Mouse (Mus musculus) gastrocnemius, adult 8-10 months (tissue): ENCODE results near the gene Dock7. TPM values are rescaled to one million over a fixed set of nuclear protein-coding genes. Genes with fewer than 3 reads are reported as not detected.

Experiments used
- DNase-seq, 2 experiments: peaks; one replicate each; pipeline ENCODE4 v3.0.0; 2022; ENCODE audit warnings: low spot score in 2 of 2
- total RNA-seq, 4 experiments: library from RNA; stranded (reverse); gene quantifications; 2 replicates each; pipeline ENCODE4 v1.2.4; 2022

Gene Dock7
- total RNA-seq, 4 experiments from 2014 or later = 4.5 to 7.4 (median 4.7) TPM

DNA sequence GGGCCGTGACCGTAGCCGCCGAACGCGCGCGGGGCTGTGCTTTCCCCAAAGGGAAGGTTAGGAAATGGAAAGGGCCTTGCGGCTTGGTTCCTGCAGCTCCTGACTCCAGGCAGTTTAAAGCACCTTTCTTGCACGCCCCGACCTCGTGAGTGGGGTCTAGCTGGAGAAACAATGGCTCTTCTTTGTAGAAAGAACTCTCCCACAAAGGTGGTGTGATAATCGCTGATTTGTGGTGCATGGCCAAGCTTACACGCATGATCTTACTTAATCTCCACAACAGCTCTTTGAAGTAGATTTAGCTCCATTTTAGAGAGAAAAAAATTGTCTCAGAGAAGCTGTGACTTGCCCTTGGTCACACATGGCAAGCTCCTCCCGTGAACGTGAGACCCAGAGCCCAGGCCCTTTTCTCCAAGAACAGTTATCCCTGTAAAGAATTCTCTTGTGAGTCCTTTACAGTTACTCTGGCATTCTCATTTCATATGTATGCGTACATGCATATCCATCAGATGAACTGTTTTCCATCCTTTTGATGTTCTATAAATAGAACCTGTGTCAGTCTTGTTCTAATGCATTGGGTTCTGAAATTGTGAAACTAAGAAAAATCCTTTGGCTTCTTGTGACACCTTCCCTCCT, 524 bp upstream of the Dock7 start:
- no peak for DNase-seq

DNA sequence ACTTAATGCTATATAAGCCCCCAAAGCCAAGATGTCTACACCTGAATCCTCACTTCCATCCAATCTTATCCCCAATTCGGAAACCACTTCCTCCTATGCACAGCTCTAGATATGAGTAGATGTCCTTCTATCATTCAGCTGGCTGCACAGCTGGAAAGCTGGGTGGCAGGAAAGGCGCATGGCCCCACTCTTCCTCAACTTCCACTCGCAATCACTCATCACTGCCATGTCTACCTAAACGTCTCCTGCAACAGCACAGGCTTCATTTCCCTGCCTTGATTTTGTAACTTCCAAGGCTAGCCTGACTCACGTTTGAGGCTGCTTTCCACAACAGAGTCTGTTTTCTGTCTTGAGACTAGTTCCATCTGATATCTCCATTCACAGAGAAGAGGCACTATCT, 1.7 kb downstream of the Dock7 start:
- no peak for DNase-seq

DNA sequence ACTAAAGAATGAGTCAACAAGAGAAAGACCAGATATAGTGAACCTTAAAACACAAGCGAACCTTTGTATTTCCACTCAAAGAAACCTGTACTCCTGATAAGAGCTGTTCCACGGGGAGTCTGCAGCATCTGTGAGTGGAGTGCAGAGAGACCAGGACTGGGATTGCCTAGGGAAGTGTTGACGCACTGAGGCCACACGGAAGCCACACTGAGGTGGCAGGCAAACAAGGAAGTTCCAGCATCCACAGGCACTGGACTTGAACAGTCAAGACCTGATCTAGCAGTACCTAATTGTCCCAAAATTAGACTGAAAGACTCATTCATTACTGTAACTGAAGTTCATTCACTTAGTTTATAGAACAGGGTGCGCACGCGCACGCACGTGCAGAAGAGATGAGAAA, 4.9 kb downstream of the Dock7 start:
- DNase-seq = no peak

DNA sequence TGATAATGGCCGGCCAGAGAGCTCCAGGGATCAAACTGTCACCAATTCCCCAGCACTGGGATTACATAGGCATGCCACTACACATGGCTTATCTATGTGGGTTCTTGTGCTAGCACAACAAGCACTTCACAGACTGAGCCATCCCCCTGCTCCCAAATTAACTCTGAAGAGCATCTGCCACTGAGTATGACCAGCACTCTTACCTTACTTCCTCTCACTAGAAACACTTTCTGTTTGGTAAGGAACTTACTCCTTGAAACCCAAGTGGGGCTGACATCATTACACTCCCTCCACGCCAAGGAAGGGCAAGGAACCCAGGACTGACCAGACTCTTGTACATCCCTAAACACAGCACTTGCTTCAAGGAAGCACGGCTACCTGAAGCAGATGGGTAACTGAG, 9.0 kb downstream of the Dock7 start:
- no peak for DNase-seq

DNA sequence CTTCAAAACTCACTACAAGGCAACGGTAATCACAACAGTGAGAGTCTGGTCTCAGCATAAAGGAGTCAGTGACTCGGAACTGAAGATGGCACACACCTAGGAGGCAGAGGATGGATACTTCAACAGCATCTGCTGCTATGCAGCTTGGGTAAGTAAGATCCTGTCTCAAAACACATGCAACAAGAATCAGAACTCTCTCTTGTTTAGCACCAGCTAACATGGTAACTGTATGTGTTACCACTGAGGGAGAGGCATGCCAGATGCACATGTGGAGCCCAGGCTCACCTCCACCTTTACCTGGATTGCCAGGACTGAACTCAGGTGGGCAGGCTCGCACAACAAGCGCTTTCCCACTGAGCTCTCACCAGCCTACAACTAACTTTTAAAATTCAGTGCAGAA, 11.9 kb downstream of the Dock7 start:
- DNase-seq = no peak

DNA sequence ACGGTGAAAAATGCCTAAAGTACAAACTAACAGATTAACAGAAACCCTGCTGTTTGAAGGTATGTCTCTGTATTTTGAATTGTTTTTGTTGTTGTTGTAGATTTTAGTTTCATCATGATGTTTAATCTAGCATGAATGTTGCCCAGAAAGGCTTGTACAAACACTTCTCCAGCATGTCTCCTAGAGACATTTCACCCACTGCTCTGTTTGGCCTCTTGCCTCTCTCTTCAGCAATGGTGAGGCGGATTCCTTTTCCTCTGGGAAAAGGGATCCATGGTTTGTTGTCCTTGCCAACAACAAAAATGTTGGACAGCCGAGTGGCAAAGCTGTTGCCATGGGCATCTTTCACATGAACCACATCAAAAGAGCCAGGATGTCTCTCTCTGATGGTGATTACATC, 17.9 kb downstream of the Dock7 start:
- no peak for DNase-seq

DNA sequence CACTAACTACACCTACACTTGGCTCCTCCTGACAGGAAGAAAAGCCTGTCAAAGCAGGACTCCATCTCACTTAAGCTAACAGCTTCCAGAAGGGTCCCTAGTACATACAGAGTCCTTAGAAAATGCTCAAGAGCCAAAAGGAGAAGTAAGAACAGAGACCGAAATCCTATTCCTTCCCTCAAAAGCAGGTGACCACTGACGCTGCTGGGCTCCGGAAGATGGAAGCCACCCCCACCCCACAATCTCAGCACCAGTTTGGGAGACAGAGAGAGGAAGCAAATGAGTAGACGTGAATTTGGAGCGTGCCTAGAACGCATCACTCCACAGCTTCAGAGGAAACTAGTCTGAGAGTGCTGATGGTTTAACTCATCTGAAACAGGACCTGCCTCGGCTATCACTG, 20.0 kb downstream of the Dock7 start:
- DNase-seq = no peak

DNA sequence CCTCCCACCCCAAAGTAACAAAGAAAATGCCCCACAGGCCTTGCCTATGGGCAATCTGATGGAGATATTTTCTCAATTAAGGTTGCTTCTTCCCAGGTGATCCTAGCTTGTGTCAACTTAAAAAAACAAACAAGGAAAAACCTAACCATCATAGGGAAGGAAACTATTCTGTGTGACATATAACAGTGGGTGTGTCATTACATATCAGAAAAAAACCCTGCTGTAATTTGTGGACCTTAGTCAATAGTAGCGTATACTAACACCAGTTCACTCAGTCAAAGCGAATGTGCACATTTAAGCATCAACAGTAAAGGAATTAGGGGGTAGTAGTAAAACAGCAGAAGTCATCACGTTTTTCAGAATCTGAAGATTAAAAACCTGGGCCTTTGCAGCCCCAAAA, 28.9 kb downstream of the Dock7 start:
- DNase-seq = no peak

DNA sequence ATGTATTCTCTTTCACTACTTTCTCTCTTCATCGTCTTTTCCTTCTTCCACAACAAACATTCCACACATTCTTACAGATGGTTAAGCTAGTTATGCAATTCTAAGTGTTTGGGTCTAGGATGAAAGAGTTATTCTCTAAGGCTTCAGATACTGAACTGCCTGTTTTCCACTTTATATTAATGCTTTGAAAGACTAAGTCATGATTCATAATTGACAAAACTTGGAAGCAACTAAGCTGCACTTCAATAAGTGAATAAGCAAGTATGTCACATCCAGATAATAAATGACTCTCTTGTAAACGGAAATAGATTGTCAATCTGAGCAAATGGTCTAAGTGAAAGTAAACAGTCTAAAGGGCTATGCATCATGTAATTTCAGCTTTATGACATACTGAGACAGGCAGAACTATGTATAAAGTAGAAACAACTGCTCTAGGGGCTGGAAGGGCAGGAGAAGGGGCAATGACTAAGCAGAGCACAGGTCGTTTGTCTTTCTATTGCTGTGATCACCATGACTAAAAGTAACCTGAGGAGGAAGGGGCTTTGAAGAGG, 29.5 kb downstream of the Dock7 start:
- DNase-seq = no peak

DNA sequence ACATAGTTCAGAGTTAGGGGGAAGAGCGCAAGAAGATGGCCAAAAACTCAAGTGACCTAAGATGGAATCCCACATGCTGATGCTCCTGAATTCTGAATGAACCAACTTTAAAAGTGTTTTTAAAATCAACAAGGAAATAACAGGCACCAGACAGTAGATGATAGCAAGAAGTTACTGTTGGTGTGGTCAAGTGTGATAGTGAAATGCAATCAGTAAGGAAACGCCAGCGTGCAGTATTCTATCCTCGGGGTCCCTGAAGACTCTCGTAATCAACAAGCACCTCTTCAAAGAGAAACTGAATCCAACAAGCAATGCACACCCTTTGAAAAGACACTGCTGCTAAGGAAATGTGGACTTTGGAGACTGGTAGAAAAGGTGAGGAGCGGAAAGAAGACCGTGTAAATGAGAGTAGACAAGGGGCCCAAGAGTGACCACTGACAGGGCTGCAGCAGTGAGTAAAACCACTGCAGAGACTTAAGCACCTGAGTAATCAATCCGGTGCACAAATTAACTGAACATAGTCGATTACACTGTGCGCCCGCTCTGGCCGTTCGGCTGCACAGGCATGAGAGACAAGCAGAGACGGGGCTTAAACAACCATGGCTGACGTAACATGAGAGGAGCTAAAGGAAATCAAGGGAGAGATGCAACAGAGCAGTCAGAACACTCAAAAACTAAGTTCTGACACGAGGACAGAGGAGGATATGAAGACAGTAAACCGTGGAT, 32.8 kb downstream of the Dock7 start:
- DNase-seq = no peak

DNA sequence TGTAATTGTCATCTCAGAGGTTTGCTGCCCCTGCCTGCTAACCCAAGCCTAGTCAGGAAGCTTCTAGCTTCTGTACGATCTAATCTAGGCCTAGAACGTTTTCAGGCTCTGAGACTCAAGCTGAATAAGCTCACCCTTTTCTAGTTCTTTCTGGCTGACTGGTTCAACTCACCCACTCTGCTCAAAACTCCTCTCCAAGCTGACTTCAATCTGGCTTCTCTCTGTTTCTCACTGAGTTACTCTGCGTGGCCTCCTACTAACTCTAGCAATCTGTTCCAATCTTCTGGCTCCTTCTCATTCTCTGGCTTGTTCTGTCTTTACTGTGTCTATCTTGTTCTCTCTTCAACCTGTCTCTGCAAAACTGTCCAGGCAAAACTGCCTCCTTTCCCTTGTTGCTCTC, 36.9 kb downstream of the Dock7 start:
- DNase-seq = no peak

DNA sequence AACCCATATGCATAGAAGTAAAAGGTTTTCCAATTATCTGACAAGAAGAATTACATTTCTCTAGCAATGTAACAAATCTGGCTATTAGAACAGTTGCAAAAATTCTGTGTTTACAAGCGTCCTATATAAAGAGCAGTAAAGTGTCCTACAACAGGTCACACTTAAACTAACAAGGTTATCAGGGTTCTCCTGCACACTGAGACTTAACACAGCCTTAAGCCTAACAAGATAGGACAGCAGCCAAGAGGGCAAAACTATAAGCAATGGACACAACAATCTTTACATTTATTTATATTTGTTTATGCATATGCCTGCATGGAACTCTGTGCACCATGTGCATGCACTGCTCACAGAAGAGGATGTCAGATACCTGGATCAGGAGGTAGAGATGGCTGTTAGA, 39.5 kb downstream of the Dock7 start:
- DNase-seq = no peak

DNA sequence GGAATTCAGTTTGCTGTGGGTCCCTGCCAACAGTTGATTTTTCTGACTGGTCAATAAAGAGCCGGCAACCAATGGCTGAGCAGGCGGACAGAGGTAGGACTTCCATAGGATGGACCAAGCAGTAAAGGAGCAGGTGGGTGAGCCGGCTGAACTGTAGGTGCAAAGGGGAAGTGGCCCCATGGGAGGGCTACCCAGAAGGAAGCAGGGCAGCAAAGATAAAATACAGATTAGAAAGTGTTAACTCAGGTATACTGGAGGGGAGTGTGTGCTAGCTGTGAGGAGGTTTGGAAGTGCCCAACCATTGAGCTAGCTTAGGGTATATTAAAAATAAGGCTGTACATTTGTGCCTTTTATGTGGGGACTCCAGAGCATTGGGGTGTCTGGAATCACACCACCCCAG, 42.7 kb downstream of the Dock7 start:
- no peak for DNase-seq

DNA sequence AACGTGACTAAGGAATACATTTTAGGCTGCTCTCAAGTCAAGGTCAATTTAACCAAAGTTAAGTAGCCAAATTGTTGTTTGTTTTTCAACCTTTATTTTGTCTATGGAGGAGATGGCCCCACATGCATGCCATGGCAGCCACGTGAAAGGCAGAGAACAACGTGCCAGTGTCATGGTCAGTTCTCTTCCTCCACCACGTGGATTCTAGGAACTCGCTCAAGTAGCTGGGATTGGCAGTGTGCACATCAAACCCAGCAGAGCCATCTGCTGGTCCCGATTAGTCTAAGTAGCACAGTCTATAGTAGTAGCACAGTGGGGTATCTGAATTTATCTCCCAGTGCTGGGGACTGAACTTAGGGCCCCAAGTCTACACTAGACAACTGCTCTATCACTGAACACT, 51.9 kb downstream of the Dock7 start:
- DNase-seq = no peak

DNA sequence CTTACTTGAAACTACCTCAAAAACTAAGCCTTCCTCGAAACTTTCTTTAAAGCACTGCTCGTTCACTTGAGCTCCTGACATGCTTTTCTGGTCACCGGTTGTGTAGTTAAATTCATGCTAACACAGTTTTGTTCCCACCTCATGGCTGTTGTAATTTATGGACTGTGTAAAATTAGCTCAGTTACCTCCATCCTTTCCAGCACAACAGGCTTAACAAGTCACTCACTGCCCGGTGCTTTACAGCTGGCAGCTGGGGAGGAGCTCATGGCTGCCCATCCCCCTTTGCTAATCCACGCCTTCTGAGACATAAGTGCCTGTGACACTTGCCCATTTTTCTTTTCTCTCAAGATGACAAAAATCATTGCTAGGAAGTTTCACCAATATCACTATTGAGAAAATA, 56.2 kb downstream of the Dock7 start:
- no peak for DNase-seq

DNA sequence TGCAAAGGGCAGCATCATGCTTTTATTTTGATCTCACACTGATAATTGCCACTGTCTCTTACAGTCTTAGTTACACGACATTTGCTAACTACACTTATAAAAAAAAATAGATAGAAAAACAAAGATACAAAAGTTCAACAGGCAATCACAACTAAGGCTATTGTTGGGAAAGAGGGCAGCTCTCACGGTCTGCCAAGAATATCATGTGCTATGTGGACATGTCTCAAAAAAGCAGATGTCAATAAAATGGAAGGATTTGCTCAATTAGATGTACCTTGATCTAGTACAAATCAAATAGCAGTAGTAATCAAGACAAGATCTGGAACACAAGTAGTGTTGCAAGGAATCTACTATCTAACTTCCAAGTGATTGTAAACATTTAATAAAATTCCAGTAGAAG, 72.1 kb downstream of the Dock7 start:
- no peak for DNase-seq

DNA sequence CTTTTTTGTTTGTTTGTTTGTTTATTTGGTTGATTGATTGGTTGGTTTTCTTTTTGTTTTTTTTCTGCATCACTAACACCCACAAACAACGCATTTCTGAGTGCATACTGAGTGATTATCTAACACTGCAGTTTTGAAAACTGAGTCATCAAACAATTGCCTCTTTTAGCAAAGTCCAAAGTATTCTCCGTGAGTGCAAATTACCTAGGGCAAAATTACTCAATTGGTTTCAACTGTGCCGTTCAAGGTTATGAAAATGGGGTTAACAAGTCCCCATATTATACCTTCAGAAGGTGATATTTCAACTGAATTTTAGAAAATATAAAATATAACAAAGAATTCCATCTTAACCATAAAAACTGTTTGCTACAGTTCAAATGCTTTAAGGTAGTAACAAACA, 74.2 kb downstream of the Dock7 start:
- no peak for DNase-seq

DNA sequence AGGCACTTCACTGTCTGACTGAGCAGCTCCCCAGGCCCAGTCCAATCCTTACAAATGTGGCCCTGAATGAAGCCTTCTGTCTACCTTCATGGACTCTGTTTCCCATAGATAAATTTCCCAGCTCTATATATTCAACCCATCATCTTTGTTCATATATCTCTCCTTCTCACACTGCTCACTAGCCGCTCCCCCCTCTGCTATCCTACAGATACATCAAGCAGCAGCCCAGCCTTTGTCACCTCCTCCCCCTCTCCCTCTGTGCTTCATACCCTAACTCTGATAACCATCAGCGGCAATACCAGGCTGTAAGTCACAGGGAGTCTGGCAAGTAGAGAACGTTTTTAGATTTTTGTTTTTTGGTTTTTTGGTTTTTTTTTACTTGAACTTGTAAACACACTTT, 75.9 kb downstream of the Dock7 start:
- DNase-seq = no peak

DNA sequence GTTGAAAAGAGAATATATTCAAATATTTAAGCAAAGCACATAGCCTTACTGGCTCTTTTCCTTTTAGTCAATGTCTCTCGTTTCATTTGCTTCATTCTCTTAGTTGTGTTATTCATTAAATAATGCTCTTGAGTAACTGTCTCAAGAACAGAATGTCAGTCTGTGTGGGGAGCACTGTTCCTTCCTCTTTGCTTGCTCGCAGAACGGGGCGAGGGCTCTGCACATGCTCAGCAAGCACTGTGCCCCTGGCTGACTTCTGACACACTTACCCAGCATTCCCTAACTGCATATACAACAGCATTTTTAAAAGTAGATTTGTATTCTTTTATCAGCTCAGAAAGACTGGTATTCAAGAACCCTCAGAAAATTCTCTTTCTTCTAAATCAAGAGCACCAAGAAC, 87.8 kb downstream of the Dock7 start:
- no peak for DNase-seq

DNA sequence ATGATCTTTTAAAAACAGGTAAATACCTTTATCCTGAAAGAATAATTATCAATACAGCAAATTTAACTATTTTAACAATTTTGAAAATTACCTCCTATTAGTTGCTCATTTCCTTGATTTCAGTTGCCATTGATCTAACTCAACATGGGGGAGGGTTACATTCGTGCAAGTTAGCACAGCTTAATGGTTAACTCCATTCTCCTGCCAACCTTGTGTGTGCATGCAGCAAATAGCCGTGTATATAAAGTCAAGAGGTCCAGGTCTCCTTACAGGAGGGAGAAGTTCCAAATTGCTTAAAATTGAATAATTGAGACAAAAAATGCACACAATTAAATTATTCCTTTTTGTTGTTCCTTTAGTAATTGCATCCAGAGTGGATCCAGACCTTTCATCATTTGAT, 90.0 kb downstream of the Dock7 start, which contains the start of gene Angptl3:
Gene Angptl3 (plus strand): TSS at position 269 of the 400 bp plus-strand sequence.
- no peak for DNase-seq

DNA sequence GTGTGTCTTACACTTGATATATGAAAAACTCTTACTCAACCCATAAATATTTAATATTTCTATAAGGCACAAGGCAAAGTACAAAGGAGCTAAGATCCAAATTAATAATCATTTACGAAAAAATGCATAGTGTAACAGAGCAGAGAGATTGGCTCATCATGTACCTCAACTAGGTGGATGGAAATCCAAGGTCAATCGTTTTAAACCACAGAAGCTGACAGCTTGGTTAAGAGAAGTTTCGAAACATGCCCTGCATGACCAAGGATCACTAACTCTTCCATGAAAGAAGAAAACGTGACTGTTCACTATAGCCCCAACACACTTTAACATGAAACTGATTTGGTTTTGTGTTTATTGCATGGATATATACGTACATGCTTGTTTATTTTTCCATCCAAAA, 92.3 kb downstream of the Dock7 start:
- no peak for DNase-seq

DNA sequence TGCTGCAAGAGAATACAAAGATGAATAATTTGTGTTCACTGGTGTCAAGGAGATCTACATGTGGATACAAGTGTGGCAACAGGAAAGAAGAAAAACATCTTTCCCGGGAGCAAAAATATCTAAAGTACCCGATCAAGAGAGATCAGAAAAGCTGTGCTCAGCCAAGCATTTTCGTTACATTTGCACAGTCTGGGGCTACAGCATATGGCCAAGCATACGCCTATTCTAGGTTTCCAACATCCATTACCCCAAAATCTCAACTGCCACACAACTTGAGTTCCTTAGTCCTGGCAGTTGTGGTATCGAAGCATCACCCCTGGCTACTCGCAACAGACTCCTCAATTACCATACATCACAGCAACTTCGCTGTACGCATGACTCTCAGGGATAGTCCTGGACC, 98.5 kb downstream of the Dock7 start:
- no peak for DNase-seq

DNA sequence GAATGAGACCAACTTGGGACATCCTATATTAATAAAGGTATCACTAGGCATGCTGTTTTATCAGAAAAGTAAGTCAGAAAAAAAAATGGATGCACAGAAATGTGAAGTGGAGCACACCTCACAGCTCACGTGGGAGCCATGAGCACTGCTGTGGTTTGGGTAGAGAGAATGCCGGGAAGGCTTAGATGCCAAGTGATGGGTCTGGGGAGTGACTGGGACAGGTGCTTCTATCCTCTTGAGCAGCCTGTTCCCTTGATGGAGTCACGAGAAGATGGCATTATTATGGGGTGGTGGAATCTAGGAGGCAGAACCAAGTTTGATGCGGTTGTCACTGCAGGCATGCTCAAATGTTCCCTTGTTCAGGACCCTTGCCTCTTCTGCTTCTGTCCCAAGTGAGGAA, 109.7 kb downstream of the Dock7 start:
- DNase-seq = no peak
